Mouse (Mus musculus): ENCODE data around the gene Ptchd3.

Ptchd3 gene

GRCm38 (mm10) chr11:121829947-121830346 is at the start of gene Ptchd3:
Gene Ptchd3 (plus strand): TSS chr11:121830247.
- in situ Hi-C loops (cut with MboI; ENCODE audit: low sequenced_read_pairs) = no loop called here

GRCm38 (mm10) chr11:121781831-121782230 is 48.2 kb upstream of the Ptchd3 start:
- in situ Hi-C loops (cut with MboI; ENCODE audit: low sequenced_read_pairs) = no loop called here

- in situ Hi-C loops (cut with MboI; ENCODE audit: low sequenced_read_pairs) = no loop called here
Measured at GRCm38 (mm10) chr11:121787456-121787855, 42.6 kb upstream of the Ptchd3 start.

- in situ Hi-C loops (cut with MboI; ENCODE audit: low sequenced_read_pairs) = no loop called here
Measured at GRCm38 (mm10) chr11:121789566-121789965, 40.5 kb upstream of the Ptchd3 start.

GRCm38 (mm10) chr11:121790671-121791094 is 39.4 kb upstream of the Ptchd3 start:
- in situ Hi-C loops (cut with MboI; ENCODE audit: low sequenced_read_pairs) = no loop called here

- in situ Hi-C loops (cut with MboI; ENCODE audit: low sequenced_read_pairs) = no loop called here
Measured at GRCm38 (mm10) chr11:121791446-121791845, 38.6 kb upstream of the Ptchd3 start.

GRCm38 (mm10) chr11:121791991-121792390 is 38.1 kb upstream of the Ptchd3 start:
- in situ Hi-C loops (cut with MboI; ENCODE audit: low sequenced_read_pairs) = no loop called here

- in situ Hi-C loops (cut with MboI; ENCODE audit: low sequenced_read_pairs) = no loop called here
Measured at GRCm38 (mm10) chr11:121793530-121793929, 36.5 kb upstream of the Ptchd3 start.

- in situ Hi-C loops (cut with MboI; ENCODE audit: low sequenced_read_pairs) = no loop called here
Measured at GRCm38 (mm10) chr11:121794186-121794585, 35.9 kb upstream of the Ptchd3 start.

- in situ Hi-C loops (cut with MboI; ENCODE audit: low sequenced_read_pairs) = no loop called here
Measured at GRCm38 (mm10) chr11:121794591-121795199, 35.4 kb upstream of the Ptchd3 start.

GRCm38 (mm10) chr11:121795978-121796377 is 34.1 kb upstream of the Ptchd3 start:
- in situ Hi-C loops (cut with MboI; ENCODE audit: low sequenced_read_pairs) = no loop called here

GRCm38 (mm10) chr11:121798591-121798990 is 31.5 kb upstream of the Ptchd3 start:
- in situ Hi-C loops (cut with MboI; ENCODE audit: low sequenced_read_pairs) = no loop called here

- in situ Hi-C loops (cut with MboI; ENCODE audit: low sequenced_read_pairs) = no loop called here
Measured at GRCm38 (mm10) chr11:121799746-121800299, 30.2 kb upstream of the Ptchd3 start.

- in situ Hi-C loops (cut with MboI; ENCODE audit: low sequenced_read_pairs) = no loop called here
Measured at GRCm38 (mm10) chr11:121802743-121803142, 27.3 kb upstream of the Ptchd3 start.

GRCm38 (mm10) chr11:121804258-121805027 is 25.6 kb upstream of the Ptchd3 start:
- in situ Hi-C loops (cut with MboI; ENCODE audit: low sequenced_read_pairs) = no loop called here

- in situ Hi-C loops (cut with MboI; ENCODE audit: low sequenced_read_pairs) = no loop called here
Measured at GRCm38 (mm10) chr11:121808204-121808852, 21.7 kb upstream of the Ptchd3 start.

GRCm38 (mm10) chr11:121808866-121809265 is 21.2 kb upstream of the Ptchd3 start:
- in situ Hi-C loops (cut with MboI; ENCODE audit: low sequenced_read_pairs) = no loop called here

- in situ Hi-C loops (cut with MboI; ENCODE audit: low sequenced_read_pairs) = no loop called here
Measured at GRCm38 (mm10) chr11:121845923-121846322, 15.9 kb downstream of the Ptchd3 start.

GRCm38 (mm10) chr11:121847790-121848299 is 17.8 kb downstream of the Ptchd3 start:
- in situ Hi-C loops (cut with MboI; ENCODE audit: low sequenced_read_pairs) = no loop called here
